Mouse (Mus musculus) common myeloid progenitor, adult 5-6 weeks (primary cell): ENCODE data around the gene Ebf1. TPM values are rescaled to one million over a fixed set of nuclear protein-coding genes. Genes with fewer than 3 reads are reported as not detected.

Experiments used
- ATAC-seq: replicated peaks from 2 replicates; pipeline ENCODE4 v1.8.0; 2016; ENCODE audit warnings: low read depth, mild to moderate bottlenecking, moderate TSS enrichment, inconsistent platforms; ENCODE audit not compliant: poor library complexity, severe bottlenecking
- total RNA-seq: library from RNA; stranded (forward); fragments of 200-1000, 187-1606 nt; gene quantifications from 2 replicates; pipeline ENCODE4 v1.2.3, GENCODE M21; 2017

Ebf1 gene
- total RNA-seq, 1 experiment from 2014 or later = not detected

DNA sequence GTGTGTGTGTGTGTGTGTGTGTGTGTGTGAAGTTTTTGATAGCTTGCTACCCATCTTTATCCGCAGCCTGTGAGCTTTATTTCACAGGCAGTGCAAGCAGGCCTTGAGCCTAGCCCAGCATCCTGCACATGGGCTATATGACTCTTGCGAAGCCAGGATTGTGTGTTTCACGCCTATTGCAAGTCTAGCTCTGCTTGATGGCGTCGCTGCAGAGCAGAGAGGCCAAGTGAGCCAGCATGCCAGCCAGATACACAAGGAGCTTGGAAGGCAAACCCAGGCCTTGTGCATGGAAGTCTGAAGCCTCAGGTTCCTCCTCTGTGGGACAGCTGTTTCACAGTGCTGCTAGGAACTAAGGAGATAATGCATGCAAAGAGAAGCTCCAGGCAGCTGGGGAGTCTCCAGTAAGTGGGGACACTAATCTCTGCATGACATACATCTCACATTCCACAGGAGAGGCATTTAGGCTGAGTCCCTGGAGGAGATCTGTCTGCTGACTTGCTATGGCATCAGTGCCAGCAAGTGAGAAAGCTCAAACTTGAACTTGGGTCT is 359.2 kb downstream of the Ebf1 start:
- ATAC-seq = no peak

DNA sequence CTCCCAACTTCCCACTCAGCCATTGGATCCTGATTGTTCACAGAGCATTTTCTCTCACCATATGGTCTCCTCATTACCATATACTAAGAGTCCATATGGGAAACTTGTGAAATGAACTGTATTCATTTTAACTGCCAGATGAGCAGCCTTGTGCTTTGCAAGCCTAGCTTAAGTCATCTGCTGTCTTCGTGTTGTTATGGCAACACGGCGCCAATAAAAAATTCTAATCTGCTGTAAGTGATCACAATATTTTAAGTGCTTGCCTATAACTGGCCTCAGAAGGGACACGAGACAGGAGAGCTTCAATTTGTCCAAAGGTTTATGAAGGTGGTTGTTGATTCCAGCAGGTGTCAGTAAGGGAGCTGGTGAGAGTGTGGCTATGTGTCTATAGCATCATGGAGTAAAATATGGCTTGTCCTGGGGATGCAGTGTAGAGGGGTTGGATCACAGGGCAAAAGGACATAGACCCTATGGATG is 360.8 kb downstream of the Ebf1 start:
- ATAC-seq = no peak

DNA sequence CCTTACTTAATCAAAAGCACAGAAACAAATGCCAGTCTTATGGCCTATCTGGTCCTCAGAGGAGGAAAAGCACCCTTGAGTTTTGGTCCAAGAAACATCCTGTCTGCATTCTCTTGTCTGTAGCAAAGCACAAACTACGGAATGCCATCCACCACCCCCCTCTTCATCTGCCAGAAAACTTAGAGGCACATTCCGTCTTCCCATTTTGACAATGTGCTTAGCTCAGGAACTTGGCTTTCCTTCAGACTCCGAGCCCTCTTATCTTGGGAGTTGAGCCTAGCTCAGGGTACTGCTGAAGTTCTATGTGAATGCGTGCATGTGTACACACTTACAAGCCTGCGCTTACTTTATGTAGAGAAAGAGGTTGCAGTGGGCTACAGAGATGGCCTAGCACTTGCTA is 362.3 kb downstream of the Ebf1 start:
- no peak for ATAC-seq

DNA sequence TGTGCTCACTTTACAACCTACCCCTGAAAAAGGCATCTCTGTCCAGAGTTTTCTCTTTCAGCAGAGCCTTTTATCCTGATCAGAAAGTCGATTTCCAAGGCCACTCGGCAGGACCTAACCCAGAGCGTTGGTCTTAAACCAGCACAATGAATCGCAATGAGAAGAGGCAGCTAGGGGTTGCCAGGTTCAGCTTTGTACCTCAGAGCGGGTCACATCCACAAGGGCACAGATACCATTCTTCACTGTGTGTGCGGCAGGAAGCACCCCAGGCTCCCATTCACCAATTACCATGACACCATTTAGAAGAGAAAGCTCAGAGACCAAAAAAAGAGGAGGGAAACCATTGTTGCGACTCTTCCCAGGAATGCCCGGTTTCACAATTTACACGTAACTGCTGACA is 365.1 kb downstream of the Ebf1 start:
- ATAC-seq = no peak

DNA sequence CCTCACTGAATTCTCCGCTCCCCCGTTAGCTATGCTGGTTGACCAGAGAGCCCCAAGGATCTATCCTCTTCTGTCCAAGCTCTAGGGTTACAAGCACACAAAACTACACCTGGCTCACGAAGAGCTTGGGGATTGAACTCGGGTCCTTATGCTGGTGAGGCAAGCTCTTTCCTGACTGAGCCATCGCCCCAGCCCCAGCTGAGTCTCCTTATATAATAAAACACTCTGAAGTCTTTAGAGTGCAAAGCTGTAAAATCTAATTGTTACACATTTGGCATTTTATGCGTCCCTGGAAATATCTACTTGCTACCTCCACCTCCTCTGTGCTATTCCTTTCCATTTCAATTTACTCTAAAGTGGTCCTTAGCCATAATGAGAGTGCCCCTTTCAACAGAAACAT is 366.8 kb downstream of the Ebf1 start:
- ATAC-seq = no peak

DNA sequence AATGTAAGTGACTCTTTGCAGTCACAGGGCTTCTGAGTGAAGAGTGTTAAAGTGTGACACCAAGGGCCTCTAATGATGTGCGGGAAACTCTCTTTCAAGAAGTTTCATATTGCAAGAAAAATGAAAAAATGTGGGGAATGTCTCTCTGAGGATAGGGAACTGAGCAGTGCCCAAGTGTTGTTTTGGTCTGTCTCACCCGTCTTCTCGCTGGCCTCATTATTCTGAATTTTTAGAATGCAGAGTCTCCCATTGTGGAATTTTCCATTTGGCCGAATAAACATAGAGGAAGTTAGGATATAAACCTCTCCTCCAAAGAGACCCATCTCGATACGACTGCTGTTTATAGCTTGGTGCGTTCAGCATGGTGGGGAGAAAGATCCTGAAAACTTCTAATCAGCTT is 367.3 kb downstream of the Ebf1 start:
- no peak for ATAC-seq

DNA sequence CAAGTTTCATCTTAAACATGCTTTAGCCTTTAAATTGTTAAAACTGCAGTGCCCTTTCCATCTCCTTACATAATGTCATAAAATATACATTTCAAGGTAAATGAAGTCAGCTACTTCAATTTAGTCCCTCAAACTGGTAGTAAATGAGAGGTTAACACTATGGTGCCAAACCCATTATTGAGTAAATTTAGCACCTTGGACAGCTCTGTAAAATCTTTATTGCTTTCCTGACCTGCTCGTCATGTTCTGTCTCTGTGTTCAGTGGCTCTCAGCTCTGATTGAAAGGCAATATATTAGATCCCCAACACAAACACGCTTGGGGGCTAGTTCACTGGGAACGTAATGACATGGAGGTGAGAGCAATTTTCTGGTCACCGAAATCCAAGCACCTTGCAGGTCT is 370.7 kb downstream of the Ebf1 start:
- no peak for ATAC-seq

DNA sequence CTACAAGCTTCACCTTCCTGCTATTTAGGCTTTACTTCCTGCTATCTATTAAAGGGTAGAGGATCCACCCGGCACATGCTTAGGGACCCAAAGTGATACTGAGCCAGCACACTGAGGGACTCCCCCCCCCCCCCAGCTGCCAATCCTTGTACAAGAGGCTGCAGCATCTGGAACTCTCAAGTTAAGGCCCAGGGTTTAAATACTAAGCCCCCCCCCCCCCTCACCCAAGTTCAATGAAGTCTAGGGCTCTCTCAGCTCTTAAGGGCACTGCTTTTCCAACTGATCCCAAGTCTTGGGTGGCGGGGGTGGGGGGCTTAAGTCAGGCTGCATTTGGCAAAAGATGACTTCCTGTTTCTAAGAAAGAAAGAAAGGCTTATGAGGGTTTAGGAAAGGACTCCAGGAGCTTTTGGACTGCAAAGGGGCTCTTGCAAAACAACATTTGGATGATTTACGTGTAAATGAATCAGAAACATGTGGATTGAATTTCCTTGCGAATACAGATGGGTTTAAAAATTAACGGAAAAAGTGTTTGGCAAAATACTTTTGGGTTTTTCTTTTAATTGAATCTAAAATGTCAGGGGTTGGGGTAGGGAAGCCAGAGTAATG is 385.7 kb downstream of the Ebf1 start:
- no peak for ATAC-seq

DNA sequence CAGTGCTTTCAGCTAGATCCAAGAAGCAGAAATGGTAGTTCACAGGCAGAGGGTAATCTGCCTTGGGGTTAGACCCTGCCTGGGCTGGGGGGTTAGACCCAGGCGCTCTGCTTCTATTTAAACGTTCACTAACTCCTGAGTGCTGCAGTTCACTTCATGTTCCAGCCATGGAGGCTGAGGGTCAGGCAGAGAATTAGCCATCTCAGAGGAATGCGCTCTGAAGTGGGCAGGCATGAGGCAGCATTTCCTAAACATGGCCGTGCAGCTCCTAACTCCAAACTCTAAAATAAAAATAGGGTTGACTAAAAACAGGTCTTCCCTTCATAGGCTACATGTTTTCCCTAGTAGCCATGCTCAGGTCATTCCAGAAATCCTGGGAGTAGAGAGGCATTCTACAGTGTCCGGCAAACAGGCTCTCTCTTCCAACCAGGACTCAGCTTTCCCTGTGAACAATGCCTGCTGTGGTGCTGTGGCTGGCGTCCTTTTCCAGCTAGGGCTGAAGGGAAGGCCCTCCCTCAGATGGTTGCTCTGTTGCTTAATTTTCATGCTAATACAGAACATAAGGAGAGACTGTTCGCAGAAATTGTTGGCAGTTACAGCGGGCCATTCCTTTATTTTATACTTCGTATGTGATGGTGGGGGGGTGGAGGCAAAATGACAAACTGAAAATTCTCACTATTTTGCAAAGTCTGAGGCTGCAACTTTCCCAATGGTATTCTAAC is 386.8 kb downstream of the Ebf1 start:
- ATAC-seq = no peak

DNA sequence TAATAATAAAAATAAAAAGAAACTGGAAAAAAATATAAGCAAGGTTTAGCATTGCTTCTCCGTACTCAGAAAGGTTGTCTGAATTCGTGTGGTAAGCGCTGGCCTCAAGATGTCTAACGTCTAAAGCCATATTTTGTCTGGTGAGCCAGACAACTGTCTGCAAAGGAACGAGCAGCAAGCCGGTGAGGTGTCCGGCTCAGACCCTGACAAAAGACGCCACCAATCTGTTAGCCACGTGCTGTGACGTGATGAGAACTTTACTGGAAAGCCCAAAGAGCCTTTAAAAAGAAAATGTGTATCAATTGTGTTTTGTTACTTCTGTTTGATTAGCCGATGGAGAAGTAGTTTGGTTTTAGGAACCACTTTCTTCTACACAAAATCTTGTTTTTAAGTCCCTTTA is 390.2 kb downstream of the Ebf1 start:
- no peak for ATAC-seq

DNA sequence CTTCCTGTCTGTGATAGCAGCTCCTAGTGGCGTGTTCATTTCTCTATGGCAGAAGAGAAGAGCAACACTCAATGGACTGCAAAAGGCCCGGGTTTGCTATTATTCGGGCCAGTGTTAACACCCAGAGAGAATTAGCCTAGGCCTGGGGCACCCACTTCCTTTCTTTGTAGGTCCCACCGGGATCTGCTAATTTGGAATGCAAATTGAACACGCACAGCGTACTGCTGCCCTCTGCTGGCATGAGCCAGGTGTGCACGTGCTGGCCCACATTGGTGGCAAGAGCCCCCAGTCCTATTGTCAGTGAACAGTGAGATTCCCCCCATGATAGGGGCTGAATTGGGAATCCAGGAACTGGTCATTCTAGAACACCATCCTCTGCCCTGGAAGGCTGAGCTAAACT is 391.0 kb downstream of the Ebf1 start:
- ATAC-seq = peak; percentile 98

DNA sequence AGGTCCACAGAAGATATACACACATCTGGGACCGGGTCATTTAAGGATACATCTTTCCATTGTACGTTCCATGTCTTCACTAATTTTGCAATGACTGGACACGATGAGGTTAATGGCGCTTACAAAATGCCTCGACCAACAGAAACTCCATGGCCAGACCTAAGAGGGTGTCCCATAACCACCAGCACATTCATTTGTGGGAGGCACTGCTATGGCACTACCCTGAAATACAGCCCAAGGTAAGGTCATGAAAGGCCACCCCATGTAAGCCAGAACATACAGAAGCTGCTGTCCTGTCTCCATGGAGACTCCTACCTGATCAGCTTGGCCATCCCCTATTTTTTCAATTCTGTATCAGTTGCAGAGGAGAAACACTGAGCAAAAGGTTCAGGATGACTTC is 391.6 kb downstream of the Ebf1 start:
- ATAC-seq = no peak

DNA sequence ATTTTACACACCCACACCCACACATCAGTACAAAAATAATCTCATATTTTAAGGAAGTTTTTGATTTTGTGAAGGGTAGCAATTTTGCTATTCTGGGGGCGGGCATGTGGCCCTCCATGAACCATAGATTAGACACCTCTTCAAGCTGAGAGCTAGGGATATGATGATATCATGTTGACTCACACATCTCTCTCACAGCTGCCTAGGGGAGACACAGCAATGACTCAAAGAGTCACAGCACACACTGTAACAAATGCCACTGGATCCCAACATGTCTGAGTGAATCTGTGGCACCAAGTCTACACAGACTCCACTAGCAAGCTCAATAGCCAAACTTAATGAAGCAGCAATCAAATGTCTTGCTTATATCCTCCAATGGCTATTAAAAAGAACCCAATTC is 395.0 kb downstream of the Ebf1 start:
- no peak for ATAC-seq

DNA sequence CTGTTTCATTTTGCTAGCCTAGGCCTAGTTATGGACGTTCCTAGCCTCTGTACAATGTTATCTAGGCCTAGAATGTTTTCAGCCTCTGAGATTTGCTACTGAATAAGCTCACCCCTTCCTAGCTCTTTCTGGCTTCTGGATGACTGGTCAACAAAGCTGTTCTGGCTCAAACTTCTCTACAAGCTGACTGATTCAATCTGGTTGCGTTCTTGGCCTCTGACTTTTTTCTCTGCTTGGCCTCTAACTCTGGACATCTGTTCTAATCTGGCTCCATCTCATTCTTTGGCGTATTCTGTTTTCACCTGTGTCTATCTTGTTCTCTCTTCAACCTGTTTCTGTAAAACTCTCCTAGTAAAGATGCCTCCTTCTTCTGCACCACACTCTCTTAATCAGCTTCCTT is 400.4 kb downstream of the Ebf1 start:
- no peak for ATAC-seq

DNA sequence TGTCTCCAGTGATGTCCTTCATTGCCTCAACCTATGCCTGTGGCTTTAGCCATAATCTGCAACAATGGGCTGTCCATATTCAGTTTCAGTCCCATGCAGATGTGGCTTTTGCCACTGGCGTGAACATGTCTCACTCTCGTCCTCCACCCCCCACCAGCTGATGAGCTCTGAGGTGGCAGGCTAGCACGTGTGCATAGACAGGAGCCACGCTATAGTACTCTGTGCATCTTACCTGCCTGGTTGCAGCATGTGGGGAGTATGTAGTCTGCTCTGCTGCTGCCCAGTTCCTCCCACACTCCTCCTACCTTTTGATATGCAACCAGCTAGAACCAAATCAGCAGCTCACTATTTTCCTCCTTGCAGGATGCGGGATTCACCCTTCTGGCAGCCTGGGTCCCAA is 408.9 kb downstream of the Ebf1 start:
- no peak for ATAC-seq

DNA sequence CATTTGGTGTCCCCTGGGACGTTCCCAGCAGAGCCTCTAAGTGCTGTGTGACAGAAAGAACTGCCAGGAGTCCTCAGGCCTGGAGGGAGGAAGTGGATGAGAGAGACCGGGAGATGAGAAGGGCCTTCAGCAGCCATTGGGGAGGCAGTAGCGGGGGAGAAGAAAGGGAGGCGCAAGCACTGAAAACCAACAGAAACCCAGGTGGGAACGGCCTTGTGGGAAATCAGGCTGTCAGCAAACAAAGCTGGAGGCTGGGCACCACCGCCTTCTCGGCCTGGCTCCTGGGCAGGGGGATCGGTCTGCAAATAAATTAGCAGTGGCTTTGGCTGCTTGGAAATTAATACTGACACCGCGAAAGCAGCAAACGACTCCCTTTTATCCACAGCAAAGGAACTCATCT is 409.6 kb downstream of the Ebf1 start:
- ATAC-seq = no peak

DNA sequence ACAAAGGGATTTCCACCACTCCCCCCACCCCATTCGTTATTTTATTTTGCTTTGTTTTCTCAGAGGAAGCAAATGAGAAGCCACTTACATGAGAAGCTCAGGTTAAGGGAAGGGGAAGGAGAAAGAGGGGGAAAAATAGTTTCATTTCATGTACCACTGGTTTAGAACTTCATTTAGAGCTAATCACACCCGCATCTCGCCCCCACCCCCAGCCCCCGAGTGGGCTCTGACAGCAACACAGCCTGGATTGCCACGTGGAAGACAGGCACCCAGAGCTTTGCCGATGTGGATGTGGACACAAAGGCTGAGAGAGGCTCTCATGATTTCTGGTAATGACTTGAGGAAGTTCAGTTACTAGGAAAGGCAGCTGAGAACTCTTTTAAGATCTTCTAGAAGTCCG is 410.0 kb downstream of the Ebf1 start:
- ATAC-seq = no peak

DNA sequence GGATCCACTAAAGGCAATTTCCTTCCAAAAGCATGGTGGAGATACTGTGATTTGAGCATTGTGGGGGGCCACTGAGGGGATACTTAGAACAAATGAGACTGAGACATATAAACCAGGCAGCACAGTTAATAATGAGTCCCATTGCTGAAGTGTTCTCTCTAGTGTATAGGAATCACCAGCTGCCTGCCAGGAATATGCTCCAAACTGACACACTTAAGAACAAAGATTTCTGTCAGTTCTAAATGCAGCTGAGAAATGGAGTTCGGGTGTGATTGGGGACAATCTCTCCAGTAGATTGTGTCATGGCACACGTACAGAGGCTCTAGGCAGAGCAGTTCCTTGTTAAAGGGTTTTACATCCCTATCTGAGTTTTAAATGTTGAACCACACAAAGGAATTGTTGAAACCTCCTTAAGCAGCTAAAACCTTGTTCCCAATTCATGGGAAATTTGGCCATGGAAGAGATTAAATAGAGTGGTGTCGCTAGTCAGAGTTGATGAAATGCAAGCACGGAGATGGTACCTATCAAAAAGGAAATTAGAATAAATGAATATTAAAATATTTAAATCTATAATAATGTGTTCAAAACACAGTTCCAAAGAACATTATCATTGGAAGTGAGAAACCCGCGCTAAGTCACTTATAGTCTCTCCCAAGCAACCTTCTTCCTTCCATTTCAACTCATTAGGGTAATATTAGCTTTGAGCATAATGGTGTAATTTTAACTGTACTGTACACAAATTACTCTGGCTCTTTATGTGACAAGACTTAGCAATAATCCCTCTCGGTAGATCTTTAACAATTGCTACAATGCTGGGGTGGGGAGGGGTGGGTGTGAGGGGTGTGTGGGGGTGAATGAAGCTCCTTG is 438.9 kb downstream of the Ebf1 start:
- ATAC-seq = no peak
